Mouse (Mus musculus): ENCODE results near the gene Papolb. TPM values are rescaled to one million over a fixed set of nuclear protein-coding genes. Genes with fewer than 3 reads are reported as not detected.

The Papolb gene
- under 1 TPM; 0.38 to 0.85 TPM for total RNA-seq (2021)
- long read RNA-seq, experiment 1: 0 reads
- long read RNA-seq, experiment 2: 0 reads

- DNase-seq (ENCODE audit: low spot score in 2 of 2): no peak
These were observed at the start of gene Papolb for GRCm38 (mm10) chr5:142529915-142530314. Gene Papolb, minus strand, starts transcription at chr5:142530076.

GRCm38 (mm10) chr5:142578192-142578591 is 48.3 kb upstream of the Papolb start:
- no peak for DNase-seq (ENCODE audit: low spot score in 2 of 2)

GRCm38 (mm10) chr5:142576832-142577231 is 47.0 kb upstream of the Papolb start:
- DNase-seq (ENCODE audit: low spot score in 2 of 2): no peak

GRCm38 (mm10) chr5:142574323-142575057 is 44.6 kb upstream of the Papolb start:
- DNase-seq (ENCODE audit: low spot score in 2 of 2): no peak

- no peak for DNase-seq (ENCODE audit: low spot score in 2 of 2)
These were observed 34.7 kb upstream of the Papolb start for GRCm38 (mm10) chr5:142564606-142565005.

GRCm38 (mm10) chr5:142560261-142560660 is 30.4 kb upstream of the Papolb start:
- DNase-seq (ENCODE audit: low spot score in 2 of 2): no peak

GRCm38 (mm10) chr5:142557397-142558067 is 27.7 kb upstream of the Papolb start:
- DNase-seq (ENCODE audit: low spot score in 2 of 2): peak; percentile 87 to 91

- no peak for DNase-seq (ENCODE audit: low spot score in 2 of 2)
These were observed 26.8 kb upstream of the Papolb start for GRCm38 (mm10) chr5:142556721-142557120.

- no peak for DNase-seq (ENCODE audit: low spot score in 2 of 2)
These were observed 26.0 kb upstream of the Papolb start for GRCm38 (mm10) chr5:142555866-142556265.

GRCm38 (mm10) chr5:142550706-142551652 is 21.1 kb upstream of the Papolb start, which contains the start of gene Radil:
Gene Radil, minus strand, starts transcription at chr5:142551098.
- peak; percentile 99 for DNase-seq (ENCODE audit: low spot score in 2 of 2)

- peak; percentile 31 to 48 for DNase-seq (ENCODE audit: low spot score in 2 of 2)
These were observed 20.3 kb upstream of the Papolb start for GRCm38 (mm10) chr5:142549961-142550705.

GRCm38 (mm10) chr5:142549441-142549840 is 19.6 kb upstream of the Papolb start:
- no peak for DNase-seq (ENCODE audit: low spot score in 2 of 2)

- no peak for DNase-seq (ENCODE audit: low spot score in 2 of 2)
These were observed 17.2 kb upstream of the Papolb start for GRCm38 (mm10) chr5:142547066-142547465.

GRCm38 (mm10) chr5:142546344-142546743 is 16.5 kb upstream of the Papolb start:
- no peak for DNase-seq (ENCODE audit: low spot score in 2 of 2)

GRCm38 (mm10) chr5:142545014-142545795 is 15.3 kb upstream of the Papolb start:
- no peak for DNase-seq (ENCODE audit: low spot score in 2 of 2)

GRCm38 (mm10) chr5:142537286-142537685 is 7.4 kb upstream of the Papolb start:
- no peak for DNase-seq (ENCODE audit: low spot score in 2 of 2)

- no peak for DNase-seq (ENCODE audit: low spot score in 2 of 2)
These were observed 5.5 kb upstream of the Papolb start for GRCm38 (mm10) chr5:142535388-142535787.

- DNase-seq (ENCODE audit: low spot score in 2 of 2): no peak
These were observed 5.0 kb downstream of the Papolb start for GRCm38 (mm10) chr5:142524711-142525464.
